Mouse (Mus musculus) layer of hippocampus, postnatal 36 days (tissue): ENCODE data around the gene Kcnj10. TPM values are rescaled to one million over a fixed set of nuclear protein-coding genes. Genes with fewer than 3 reads are reported as not detected.

Source experiments
- DNase-seq, 2 experiments: peaks; one replicate each; pipeline ENCODE4 v3.0.0; 2022
- total RNA-seq, 2 experiments: library from RNA; stranded (reverse); gene quantifications; 2 replicates each; pipeline ENCODE4 v1.2.3; 2021

Gene Kcnj10
- total RNA-seq, 2 experiments from 2014 or later: 89.3 to 94.4 TPM

GRCm38 (mm10) chr1:172312768-172313561 is 28.0 kb upstream of the Kcnj10 start:
- DNase-seq: no peak

DNA sequence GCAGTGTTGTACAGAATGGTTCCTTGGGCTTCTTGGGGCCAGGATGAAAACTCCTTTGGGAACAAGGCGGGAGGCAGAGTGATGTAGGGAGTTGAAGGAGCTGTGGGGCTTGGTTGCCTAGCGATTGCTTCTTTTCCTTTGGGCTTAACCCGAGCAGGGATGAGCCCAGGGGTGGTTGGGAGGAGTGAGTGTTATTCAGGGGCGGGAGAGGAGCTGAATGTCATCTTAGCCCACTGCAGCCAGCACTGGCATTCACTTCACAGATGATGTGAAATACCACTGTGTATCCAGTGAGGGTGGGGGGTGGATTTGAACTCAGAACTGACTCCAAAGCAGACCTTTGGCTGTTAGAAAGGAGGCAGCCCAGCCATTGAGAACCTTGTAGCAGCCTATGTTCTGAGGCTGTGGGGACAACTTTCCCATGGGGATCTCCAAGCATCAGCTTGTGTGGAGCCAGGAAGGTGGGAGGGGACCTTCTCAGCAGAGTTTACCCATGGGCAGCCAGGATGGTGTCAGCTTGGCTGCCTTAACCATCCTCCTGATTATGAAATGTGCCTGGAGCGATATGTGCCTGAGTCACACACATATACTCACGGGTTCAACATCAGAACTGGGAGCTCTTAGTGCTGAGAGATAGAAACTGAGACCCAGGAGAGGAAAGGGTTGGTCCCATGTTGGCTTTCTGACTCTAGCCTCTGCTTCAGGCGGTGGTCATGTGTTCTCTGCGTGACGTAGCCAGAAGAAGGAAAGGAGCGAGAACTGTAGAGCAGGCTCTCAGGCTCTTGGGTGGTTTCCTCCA is 27.2 kb upstream of the Kcnj10 start:
- no peak for DNase-seq

DNA sequence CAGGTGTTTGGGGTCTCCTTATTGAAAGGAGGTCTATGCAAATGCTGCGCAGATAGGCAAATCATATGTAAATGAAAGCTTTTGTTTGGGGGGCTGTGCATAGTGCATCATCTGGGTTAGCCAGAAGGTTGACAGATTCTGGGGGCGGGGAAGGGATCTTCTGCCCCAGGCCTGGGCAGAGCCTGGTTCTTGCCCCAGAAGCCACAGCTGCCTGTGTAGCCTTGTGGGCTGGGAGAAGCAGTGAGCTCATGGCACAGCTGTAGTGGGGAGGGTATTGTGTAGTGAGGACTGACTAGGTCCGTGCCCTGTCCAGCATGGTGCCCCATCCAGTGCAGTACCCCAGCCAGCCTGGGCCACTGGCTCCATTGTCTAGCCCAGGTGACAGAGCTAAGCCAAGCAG is 26.1 kb upstream of the Kcnj10 start:
- no peak for DNase-seq

DNA sequence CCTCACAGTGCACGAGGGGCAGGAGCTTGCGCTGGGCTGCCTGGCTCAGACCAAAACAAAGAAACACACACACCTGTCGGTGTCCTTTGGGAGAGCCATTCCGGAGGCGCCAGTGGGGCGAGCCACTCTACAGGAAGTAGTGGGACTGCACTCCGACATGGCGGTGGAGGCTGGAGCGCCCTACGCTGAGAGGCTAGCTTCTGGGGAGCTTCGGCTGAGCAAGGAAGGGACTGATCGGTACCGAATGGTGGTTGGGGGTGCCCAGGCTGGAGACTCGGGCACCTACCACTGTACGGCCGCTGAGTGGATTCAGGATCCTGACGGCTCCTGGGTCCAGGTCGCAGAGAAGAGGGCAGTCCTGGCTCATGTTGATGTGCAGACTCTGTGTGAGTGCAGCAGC is 23.6 kb upstream of the Kcnj10 start:
- DNase-seq: peak in 1 of 2 experiments; percentile 3

GRCm38 (mm10) chr1:172317946-172318345 is 23.1 kb upstream of the Kcnj10 start:
- peak in 1 of 2 experiments; percentile 14 for DNase-seq

DNA sequence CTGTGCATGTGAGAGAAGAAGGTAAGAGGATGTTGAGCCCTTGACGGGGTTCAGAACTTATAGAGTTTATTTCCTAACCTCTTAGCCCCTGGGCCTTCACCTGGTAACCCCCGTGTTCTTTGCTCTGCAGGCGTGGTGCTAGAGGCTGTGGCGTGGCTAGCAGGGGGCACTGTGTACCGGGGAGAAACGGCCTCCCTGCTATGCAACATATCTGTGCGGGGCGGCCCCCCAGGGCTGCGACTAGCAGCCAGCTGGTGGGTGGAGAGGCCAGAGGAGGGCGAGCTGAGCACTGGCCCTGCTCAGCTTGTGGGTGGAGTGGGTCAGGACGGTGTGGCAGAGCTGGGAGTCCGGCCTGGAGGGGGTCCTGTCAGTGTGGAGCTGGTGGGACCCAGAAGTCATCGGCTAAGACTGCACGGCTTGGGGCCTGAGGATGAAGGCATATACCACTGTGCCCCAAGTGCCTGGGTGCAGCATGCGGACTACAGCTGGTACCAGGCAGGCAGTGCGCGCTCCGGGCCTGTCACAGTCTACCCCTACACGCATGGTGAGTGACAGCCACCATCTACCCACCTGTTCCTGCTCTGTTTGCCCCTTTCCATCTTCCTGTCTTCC is 22.5 kb upstream of the Kcnj10 start:
- peak in 1 of 2 experiments; percentile 21 for DNase-seq

- DNase-seq: peak in 1 of 2 experiments; percentile 22
Measured at GRCm38 (mm10) chr1:172319346-172319745, 21.7 kb upstream of the Kcnj10 start.

DNA sequence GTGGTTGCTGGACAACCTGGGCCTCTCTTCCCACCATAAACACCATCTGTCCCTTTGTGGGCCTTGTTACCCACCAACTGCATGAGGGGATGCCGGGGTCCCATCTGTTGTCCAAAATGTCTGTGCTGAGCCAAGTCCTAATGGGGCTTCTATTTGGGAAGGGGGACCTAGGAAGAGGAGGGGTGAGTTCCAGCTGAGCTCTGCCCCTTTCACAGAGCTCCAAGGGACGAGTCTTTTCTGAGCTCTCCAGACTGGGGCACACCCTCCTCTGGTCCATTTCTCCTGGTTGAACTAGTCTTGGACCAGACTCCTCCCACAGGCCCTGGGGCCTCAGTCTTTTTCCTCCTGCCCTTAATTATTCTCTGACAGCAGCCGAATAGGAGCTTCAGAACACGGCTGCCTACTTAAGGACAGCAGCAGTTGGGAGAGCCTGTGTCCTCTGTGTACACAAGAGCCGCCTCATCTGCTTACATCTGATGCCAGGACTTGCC is 21.0 kb upstream of the Kcnj10 start:
- DNase-seq: peak in 1 of 2 experiments; percentile 27

- DNase-seq: no peak
Measured at GRCm38 (mm10) chr1:172322725-172323124, 18.3 kb upstream of the Kcnj10 start.

GRCm38 (mm10) chr1:172323298-172323697 is 17.7 kb upstream of the Kcnj10 start:
- DNase-seq: no peak

DNA sequence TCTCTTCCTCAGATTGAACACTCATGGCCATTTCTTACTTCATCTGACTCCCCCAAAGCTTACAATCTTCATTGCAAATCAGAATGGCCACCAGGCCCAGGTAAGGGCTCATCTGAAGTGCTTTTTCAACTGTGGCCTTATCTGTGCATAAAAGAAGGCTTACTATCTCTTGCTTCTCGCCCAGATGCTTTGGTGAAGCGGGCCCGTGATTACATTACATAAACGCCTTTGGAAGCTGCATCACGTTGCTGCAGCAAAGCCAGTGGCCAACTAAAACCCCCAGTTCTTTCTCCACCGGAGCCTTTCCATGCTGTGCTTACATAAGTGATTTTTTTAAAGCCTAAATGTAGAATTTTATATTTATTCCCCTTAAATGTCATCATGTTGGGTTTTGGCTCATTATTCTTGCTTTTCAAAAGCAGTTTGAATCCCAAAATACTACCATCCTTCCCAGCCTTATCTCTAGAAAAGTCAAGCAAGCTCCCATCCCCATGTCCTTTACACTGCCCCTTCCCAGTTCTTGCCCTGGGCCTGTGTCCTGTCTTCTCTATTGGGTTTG is 17.1 kb upstream of the Kcnj10 start:
- no peak for DNase-seq

GRCm38 (mm10) chr1:172324725-172325124 is 16.3 kb upstream of the Kcnj10 start:
- DNase-seq: peak; percentile 69 to 77

- DNase-seq: no peak
Measured at GRCm38 (mm10) chr1:172325680-172326535, 15.1 kb upstream of the Kcnj10 start.

- no peak for DNase-seq
Measured at GRCm38 (mm10) chr1:172326684-172327083, 14.3 kb upstream of the Kcnj10 start.

GRCm38 (mm10) chr1:172327206-172328001 is 13.6 kb upstream of the Kcnj10 start:
- DNase-seq: no peak

- DNase-seq: no peak
Measured at GRCm38 (mm10) chr1:172328041-172328440, 13.0 kb upstream of the Kcnj10 start.

GRCm38 (mm10) chr1:172328461-172328860 is 12.5 kb upstream of the Kcnj10 start:
- DNase-seq: peak in 1 of 2 experiments; percentile 15

DNA sequence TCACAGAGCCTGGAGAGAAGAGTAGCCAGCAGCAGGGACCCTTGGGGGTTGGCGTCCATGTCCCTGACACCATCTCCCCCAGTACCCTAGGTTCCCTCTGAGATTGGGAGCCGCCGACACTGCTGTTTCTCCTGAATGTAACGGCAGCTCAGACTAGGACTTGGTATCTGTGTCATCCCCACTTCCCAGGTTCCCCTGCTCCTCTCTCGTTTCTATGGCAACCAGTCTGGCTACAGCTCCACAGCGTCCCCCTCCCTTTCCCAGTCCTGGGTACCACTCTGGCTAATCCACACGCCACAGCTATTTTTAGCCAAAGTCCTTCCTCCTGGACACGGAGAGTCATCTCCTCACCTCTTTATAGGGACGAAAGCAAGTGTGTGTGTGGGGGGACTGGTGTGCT is 11.9 kb upstream of the Kcnj10 start, which contains the start of gene Kcnj9:
Gene Kcnj9, minus strand, starts transcription at position 188 of the 400 bp plus-strand sequence.
- peak; percentile 73 to 80 for DNase-seq

DNA sequence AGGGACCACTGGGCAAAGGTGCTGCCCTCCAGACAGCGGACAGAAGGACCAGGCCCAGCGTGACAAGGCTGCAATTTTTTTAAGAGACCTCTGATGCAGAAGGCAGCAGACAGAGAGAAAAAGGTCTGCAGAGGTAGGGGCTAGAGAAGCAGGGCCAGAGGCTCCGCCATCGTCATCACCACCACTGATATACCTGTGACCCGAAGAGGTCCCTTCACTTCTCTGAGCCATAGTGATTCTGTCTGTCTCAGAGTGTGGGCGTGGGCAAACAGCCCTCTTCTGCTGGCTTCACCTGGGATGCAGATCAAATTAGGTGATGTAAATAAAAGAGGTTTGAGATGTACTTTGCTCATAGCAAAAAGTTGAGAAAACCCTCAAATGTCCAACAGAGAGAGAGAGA is 11.4 kb upstream of the Kcnj10 start:
- no peak for DNase-seq

GRCm38 (mm10) chr1:172331422-172331947 is 9.5 kb upstream of the Kcnj10 start:
- DNase-seq: no peak
